Mouse (Mus musculus) adrenal gland, postnatal 4 days (tissue): Measurements from ENCODE around the gene Pptc7. TPM values are rescaled to one million over a fixed set of nuclear protein-coding genes. Genes with fewer than 3 reads are reported as not detected.

Experiments
- DNase-seq, 2 experiments: peaks; one replicate each; pipeline ENCODE4 v3.0.0; 2021 to 2022; ENCODE audit warnings: low spot score in 2 of 2, mixed read lengths in 2 of 2
- total RNA-seq, 2 experiments: library from RNA; stranded (reverse); gene quantifications; 2 replicates each; pipeline ENCODE4 v1.2.3; 2021

The Pptc7 gene
- total RNA-seq, 2 experiments from 2014 or later: 33.1 to 36.7 TPM

- no peak for DNase-seq
Measured at GRCm38 (mm10) chr5:122265942-122266341, 18.2 kb upstream of the Pptc7 start.

GRCm38 (mm10) chr5:122267136-122267535 is 17.0 kb upstream of the Pptc7 start:
- no peak for DNase-seq

- peak; percentile 26 to 42 for DNase-seq
Measured at GRCm38 (mm10) chr5:122267899-122268298, 16.3 kb upstream of the Pptc7 start.

DNA sequence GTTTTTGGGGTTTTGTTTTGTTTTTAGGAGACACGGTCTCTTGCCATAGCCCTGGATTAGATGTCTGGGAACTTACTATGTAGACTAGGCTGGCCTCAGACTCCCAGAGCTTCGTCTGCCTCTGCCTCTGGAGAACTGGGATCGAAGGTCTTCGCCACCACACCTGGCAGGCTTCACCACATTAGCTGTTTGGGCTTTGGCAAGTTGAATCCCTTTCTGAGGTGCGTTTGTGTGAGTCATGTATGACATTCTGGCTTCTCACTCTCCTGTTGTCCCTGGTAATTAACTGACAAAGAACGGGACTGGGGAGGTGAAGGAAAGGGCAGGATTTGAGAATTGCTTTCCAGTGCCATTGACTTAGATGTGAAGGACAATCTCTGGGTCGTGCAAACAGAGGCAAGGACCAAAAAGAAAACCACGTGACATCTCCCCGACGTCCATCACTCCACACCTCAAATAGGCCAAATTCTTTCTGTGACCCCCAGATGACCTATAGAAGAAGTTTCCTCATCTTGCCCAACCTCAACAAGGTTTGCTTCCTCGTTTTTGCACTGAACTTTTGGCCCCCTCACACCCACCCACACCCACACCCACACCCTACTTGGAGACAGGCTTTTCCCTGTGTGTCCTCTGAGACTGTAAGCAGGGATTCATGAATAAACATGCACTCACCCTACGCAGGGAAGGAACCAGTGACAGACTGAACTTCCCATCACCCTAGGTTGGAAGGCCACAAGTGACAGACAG is 15.1 kb upstream of the Pptc7 start:
- no peak for DNase-seq

DNA sequence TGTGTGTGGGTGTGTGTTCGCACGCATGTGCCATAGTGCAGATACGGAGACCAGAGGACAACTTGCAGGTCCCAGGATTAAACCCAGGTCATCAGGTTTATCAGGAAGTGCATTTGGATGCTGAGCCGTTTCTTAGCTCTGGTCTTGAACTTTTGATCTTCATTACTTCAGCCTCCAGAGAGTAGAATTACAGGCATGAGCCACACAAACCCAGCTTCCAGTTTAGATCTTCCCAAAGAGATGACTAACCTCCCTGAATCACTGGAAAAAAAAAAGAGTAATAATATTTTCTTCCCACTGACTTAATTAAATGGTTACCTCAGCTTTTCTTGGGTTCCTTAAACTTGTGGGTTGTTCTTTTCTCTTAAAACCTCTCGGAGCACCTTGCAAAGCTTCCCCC is 11.3 kb upstream of the Pptc7 start:
- DNase-seq: no peak

GRCm38 (mm10) chr5:122274785-122275184 is 9.4 kb upstream of the Pptc7 start:
- no peak for DNase-seq

GRCm38 (mm10) chr5:122278946-122279345 is 5.2 kb upstream of the Pptc7 start:
- DNase-seq: no peak

DNA sequence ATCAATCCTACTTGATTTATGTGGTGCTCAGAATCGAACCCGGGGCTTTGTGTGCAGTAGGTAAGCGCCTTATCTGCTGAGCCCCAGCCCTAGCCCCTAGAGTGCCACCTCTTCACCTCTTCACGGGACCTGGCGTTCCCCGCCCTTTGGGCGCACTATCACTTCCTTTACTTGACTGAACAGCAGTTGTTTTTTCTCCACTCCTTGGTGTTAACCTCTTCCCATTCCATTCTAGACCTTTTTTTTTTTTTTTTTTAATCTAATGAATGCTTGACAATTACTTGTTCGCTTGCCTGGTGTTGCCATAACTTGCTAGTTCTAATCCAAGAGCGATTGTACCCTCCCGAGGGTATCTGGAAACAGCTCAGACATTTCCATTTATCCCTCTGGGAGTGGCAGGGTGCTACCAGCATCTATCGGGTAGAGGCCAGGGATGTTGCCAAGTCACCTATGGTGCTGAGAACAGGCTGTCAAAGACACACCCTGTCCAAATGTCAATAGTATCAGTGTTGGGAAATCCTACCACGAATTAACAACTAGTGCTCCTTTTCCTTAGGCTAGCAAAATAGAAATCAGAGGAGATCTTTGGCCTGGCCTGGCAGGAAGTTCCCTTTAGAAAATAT is 4.3 kb upstream of the Pptc7 start:
- DNase-seq: no peak

DNA sequence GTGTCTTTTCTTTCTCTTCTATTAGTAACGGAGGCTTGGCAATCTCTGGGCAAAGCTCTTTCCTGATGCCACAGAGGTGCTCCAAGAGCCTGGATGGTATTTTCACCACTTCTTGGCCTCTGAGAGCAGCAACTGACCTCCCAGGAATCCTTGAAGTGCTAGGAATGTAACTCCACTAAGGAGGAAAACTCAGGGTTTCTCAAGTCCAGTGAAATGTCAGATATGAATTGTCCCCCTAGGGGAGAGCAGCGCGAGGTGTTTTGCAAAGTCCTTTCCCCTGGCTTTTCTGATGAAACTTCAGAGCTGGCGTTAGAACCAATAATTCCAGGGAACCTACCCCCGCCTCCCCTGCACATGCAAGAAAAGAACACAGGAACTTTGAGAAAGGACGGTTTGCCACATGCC is 3.7 kb upstream of the Pptc7 start:
- DNase-seq: no peak

DNA sequence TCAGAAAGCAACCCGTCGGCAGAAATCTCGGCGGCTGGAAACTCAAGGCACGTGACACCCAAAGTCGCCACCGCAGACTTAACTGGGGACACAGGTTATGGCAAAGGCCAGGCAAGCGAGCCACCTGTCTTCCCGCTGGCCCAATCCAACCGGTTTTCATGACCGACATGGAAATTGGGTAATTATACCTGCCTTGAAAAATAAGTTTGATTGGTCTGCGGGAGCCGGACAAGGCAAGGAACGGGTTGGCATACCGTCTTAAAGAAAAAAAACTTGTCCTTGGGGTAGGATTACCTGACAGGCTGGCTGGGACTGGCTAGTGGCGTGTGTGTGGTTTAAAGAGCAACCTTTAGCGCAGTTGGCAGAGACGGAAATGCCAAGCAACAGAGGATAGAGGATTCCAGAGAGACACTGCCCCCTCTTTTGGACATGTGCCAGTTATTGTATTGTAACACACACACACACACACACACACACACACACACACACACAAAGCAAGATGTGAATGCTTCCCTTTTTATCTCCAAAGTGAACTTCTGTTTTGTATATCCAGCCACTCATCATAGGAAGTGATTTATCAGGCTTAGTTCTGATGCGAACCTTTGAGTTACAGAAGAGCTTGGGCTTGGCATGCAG is 3.2 kb upstream of the Pptc7 start:
- DNase-seq: no peak

DNA sequence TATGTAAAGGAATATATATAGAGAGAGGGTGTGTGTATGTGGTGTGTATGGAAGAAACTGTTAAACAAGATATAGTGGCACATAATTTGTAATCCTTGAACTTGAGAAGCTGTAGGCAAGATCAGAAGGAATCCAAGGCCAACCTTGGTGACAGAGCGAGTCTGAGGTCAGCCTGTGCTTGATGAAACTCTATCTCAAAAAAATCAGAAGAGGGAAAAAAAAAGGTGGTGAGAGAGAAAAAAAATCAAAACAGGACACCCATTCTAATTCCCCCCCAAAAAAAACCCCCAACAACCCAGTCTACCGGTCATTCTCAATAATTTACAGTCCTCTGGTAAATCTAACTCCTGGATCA is 360 bp upstream of the Pptc7 start:
- no peak for DNase-seq

DNA sequence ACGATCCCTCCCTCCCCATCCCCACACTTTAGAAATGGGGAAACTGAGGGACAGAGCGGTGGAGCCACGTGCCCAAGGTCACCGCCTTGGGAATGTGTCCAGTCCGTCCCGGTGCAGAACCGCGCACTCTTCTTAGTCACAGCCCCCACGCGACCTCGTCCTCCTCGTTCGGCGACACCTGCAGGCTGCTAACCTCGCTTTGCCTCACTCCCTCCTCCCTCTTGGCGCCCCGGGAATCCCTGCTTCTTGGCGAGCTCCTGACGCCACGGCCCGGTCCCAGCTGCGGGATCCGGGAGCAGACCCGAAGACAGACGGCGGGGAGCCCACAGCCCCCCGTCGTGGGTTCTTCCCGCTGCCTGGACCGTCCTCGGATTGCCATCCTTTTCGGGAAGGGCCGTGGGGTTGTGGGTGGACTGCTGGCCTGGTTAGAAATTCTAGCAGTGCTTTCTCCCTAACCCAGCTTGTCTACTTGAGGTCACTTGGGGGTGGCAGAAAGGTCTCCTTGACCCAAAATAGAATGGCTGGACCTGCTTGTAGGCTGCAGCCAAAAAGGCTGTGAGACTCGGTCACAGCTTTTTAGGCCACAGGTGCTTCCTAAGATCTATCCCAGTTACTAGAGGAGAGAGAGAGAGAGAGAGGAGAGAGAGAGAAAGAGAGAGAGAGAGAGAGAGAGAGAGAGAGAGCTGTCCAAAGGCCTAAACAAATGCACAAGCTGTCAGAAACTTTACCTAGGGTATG is 1.0 kb downstream of the Pptc7 start:
- DNase-seq: peak; percentile 28 to 40

- DNase-seq: no peak
Measured at GRCm38 (mm10) chr5:122285767-122286150, 1.6 kb downstream of the Pptc7 start.

DNA sequence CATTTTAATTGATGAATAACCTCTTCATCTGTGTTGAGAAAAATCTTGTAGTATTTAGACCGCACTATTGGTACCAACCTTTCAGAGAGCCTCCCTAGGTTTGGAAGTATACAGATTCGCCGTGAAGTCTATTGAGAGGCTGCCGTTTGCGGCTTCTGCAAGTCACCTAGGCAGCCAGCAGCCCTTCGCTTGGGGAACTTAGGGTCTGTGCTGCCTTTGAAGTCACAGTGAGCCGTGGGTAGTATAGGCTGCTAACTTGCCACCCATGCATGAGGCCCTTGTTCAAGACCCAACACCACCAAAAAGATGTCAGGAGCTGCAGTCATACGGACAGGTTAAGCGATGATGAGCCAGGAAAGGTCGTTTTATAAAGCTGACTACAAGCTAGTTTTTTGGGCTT is 2.0 kb downstream of the Pptc7 start:
- no peak for DNase-seq

DNA sequence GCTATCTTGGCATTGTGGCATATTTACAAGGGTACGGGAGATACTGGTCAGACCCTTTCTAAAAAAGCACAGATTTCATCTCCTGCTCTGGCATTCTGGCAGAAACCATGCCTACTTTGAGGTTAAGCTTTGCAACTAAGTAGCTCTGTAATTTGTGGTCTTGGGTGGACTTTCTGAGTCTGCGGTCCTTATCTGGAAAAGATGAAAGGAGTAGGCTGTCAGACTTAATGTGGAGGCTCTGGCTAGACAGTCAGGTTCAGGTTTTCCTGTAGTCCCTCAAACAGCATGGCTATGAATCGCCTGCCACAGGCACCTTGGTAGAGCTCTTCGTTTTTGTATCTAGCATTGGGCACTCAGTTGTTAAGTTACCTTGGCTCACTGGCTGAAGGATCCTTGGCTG is 2.9 kb downstream of the Pptc7 start:
- no peak for DNase-seq

- no peak for DNase-seq
Measured at GRCm38 (mm10) chr5:122288147-122288811, 4.1 kb downstream of the Pptc7 start.

DNA sequence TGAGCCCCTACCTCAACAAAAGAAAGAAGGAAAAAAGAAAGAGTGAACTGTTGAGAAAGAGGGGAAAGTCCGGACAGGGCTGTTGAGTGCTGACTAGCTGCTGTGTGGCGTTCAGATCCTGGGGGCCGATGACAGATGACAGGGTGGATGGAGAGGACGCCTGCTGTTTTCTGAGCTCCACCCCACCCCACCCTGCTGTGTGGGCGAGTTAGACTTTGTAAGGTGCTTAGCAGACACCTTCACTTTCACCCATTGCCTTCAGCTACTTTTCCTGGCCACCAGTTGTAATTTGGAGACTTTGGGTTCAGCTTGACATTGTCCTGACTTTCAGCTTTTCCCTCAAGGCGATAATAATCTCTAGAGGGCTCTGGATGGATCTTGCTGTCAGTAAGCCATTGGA is 7.0 kb downstream of the Pptc7 start:
- DNase-seq: no peak

- no peak for DNase-seq
Measured at GRCm38 (mm10) chr5:122291553-122292339, 7.6 kb downstream of the Pptc7 start.

DNA sequence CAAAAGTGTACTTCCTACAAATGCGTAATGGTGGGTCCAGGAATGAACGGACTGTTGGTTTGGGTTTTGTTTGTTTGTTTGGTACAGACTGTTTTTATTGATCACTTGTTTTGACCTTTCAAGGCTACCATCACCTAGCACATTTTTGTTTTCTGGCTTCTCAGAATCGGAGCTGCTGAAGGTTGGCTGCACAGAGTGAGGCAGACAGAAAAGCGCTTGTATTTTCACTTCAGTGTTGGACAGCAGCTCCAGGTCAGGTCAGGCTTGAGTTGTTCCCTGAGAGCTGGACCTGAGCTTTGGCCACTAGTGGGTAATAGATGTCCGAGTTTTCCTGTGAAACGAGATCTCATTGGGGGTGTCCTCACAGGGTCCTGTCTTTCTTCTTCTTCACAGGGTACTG is 9.0 kb downstream of the Pptc7 start:
- DNase-seq: no peak

GRCm38 (mm10) chr5:122294219-122294735 is 10.1 kb downstream of the Pptc7 start:
- no peak for DNase-seq
